Mouse (Mus musculus): Measurements from ENCODE around the gene Gm10295. TPM values are rescaled to one million over a fixed set of nuclear protein-coding genes. Genes with fewer than 3 reads are reported as not detected.

The Gm10295 gene
- total RNA-seq, 1 experiment = not detected

DNA sequence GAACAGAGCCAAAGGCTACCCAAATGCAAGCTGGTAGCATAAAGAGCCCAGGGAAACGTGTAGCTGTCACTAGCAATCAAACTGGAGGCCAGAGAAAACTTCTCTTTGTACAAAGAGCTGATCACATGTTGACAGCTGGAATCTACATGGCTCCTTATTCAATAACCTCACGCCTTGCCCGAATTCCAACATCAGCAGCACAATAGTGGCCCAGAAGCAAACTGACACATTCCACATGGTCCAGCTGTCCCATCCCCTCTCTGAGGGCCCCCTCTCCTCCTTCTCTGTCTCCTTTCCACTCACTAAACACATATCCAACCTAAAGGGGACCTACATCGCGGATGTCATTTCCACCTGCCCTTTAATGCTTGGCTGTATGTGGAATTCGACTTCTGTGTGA, 26.7 kb upstream of the Gm10295 start:
- TF ChIP-seq ZC3H11A (IDR thresholded peaks at IDR 0.05; ENCODE audit: borderline replicate concordance, low read depth, low read length) = no peak
- TF ChIP-seq CHD2 (IDR thresholded peaks at IDR 0.05; ENCODE audit: low read depth, low read length) = no peak
- no peak for TF ChIP-seq MAFK (IDR thresholded peaks at IDR 0.05; ENCODE audit: insufficient read depth, low read depth, low read length)
- TF ChIP-seq HCFC1 (IDR thresholded peaks at IDR 0.05; ENCODE audit: borderline replicate concordance, insufficient read depth, low read length) = no peak
- no peak for TF ChIP-seq ZNF384 (IDR thresholded peaks at IDR 0.05; ENCODE audit: low read depth, low read length)
- Histone ChIP-seq H3K36me3 (ENCODE audit: control insufficient read depth, insufficient read depth, low read length, poor library complexity, severe bottlenecking) (no peaks in the 10 kb centered on the region), H3K9ac (ENCODE audit: insufficient read depth, low read depth, low read length, poor library complexity, severe bottlenecking) (no peak overlapping the region), H3K9me3 (ENCODE audit: control insufficient read depth, insufficient read depth, low read depth, low read length) (no peaks in the 10 kb centered on the region), H3K27ac (ENCODE audit: insufficient read depth, low read depth, low read length, poor library complexity, severe bottlenecking) (no peak overlapping the region), H3K4me3 (ENCODE audit: insufficient read depth in 1 of 2, low read depth in 1 of 2, low read length in 2 of 2, poor library complexity in 1 of 2, severe bottlenecking in 1 of 2) (no peak overlapping the region), H3K4me1 (ENCODE audit: control insufficient read depth in 2 of 2, insufficient read depth in 2 of 2, low read length in 2 of 2, poor library complexity in 1 of 2) (no peaks in the 10 kb centered on the region)
- DNase-seq (ENCODE audit: low read depth, low spot score) = no peak
- in situ Hi-C loops (cut with MboI; ENCODE audit: low sequenced_read_pairs in 2 of 2, unreplicated experiment in 2 of 2) = no loop called here

DNA sequence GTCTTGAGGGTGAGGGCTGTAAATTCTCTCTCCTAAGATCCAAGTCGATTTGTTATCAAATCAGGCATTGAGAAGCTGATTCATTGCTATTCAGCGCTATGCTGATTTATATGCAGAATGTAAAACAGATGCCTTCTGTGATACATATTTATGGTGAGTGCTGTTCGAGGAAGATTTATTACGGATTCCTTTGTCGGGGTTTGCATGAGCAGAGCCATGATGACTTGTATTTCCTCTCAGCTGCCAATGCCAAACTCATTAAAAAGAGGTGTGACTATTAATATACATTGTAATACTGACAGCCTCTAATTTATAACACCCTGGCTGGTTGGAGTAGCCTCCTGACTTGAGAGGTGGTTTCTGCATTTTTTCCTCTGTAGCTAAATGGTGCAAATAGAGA, 22.8 kb upstream of the Gm10295 start:
- Histone ChIP-seq H3K36me3 (ENCODE audit: control insufficient read depth, insufficient read depth, low read length, poor library complexity, severe bottlenecking) (no peaks in the 10 kb centered on the region), H3K9me3 (ENCODE audit: control insufficient read depth, insufficient read depth, low read depth, low read length) (no peaks in the 10 kb centered on the region), H3K4me1 (ENCODE audit: control insufficient read depth in 2 of 2, insufficient read depth in 2 of 2, low read length in 2 of 2, poor library complexity in 1 of 2) (no peaks in the 10 kb centered on the region), H3K4me3 (ENCODE audit: insufficient read depth in 1 of 2, low read depth in 1 of 2, low read length in 2 of 2, poor library complexity in 1 of 2, severe bottlenecking in 1 of 2) (no peak overlapping the region), H3K27ac (ENCODE audit: insufficient read depth, low read depth, low read length, poor library complexity, severe bottlenecking) (no peak overlapping the region), H3K9ac (ENCODE audit: insufficient read depth, low read depth, low read length, poor library complexity, severe bottlenecking) (no peak overlapping the region)
- DNase-seq (ENCODE audit: low read depth, low spot score) = no peak
- in situ Hi-C loops (cut with MboI; ENCODE audit: low sequenced_read_pairs in 2 of 2, unreplicated experiment in 2 of 2) = no loop called here
- TF ChIP-seq HCFC1 (IDR thresholded peaks at IDR 0.05; ENCODE audit: borderline replicate concordance, insufficient read depth, low read length) (no peak), CHD2 (IDR thresholded peaks at IDR 0.05; ENCODE audit: low read depth, low read length) (no peak), ZC3H11A (IDR thresholded peaks at IDR 0.05; ENCODE audit: borderline replicate concordance, low read depth, low read length) (no peak), ZNF384 (IDR thresholded peaks at IDR 0.05; ENCODE audit: low read depth, low read length) (no peak), MAFK (IDR thresholded peaks at IDR 0.05; ENCODE audit: insufficient read depth, low read depth, low read length) (no peak)

DNA sequence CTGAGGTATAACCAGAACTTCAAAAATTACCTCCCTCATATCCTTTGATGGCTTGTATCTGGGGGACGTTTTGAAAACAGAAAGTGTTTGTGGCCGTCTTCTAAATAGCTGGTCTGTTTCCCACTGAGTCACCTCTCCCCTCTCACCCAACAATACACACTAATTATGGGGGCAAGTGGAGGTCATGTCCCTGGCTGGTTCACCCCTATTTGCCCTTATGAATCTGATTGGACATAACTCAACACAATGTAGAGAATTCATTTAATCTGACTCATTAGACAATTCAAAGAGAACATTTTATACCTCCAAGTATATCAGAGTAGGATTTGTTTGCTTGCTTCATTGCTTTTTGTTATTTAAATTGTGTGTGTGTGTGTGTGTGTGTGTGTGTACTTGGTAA, 20.6 kb upstream of the Gm10295 start:
- Histone ChIP-seq H3K9ac (ENCODE audit: insufficient read depth, low read depth, low read length, poor library complexity, severe bottlenecking) (no peak overlapping the region), H3K27ac (ENCODE audit: insufficient read depth, low read depth, low read length, poor library complexity, severe bottlenecking) (no peak overlapping the region), H3K36me3 (ENCODE audit: control insufficient read depth, insufficient read depth, low read length, poor library complexity, severe bottlenecking) (no peaks in the 10 kb centered on the region), H3K4me3 (ENCODE audit: insufficient read depth in 1 of 2, low read depth in 1 of 2, low read length in 2 of 2, poor library complexity in 1 of 2, severe bottlenecking in 1 of 2) (no peak overlapping the region), H3K4me1 (ENCODE audit: control insufficient read depth in 2 of 2, insufficient read depth in 2 of 2, low read length in 2 of 2, poor library complexity in 1 of 2) (no peaks in the 10 kb centered on the region), H3K9me3 (ENCODE audit: control insufficient read depth, insufficient read depth, low read depth, low read length) (no peaks in the 10 kb centered on the region)
- in situ Hi-C loops (cut with MboI; ENCODE audit: low sequenced_read_pairs in 2 of 2, unreplicated experiment in 2 of 2) = no loop called here
- DNase-seq (ENCODE audit: low read depth, low spot score) = no peak
- no peak for TF ChIP-seq HCFC1 (IDR thresholded peaks at IDR 0.05; ENCODE audit: borderline replicate concordance, insufficient read depth, low read length)
- TF ChIP-seq ZNF384 (IDR thresholded peaks at IDR 0.05; ENCODE audit: low read depth, low read length) = no peak
- no peak for TF ChIP-seq CHD2 (IDR thresholded peaks at IDR 0.05; ENCODE audit: low read depth, low read length)
- no peak for TF ChIP-seq ZC3H11A (IDR thresholded peaks at IDR 0.05; ENCODE audit: borderline replicate concordance, low read depth, low read length)
- no peak for TF ChIP-seq MAFK (IDR thresholded peaks at IDR 0.05; ENCODE audit: insufficient read depth, low read depth, low read length)

DNA sequence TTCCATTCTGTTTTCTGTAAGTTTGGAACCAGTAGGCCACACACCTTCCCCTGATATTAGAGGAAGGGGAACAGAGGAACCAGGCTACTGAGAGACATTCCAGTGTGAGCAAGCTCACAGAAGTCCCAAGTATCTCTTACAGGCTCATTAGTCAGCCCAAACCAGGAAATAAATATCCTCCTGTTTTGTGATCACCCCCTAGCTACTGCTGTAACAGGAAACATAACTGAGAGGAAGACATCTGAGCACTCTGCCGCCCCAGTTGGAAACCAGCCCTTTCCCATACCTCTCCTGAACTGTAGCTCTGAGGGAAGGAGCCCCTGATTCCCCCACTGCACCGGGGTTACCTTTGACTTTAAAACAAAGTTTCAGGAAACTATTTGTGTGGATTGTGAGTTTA, 19.5 kb upstream of the Gm10295 start:
- TF ChIP-seq HCFC1 (IDR thresholded peaks at IDR 0.05; ENCODE audit: borderline replicate concordance, insufficient read depth, low read length) (no peak), CHD2 (IDR thresholded peaks at IDR 0.05; ENCODE audit: low read depth, low read length) (no peak), ZC3H11A (IDR thresholded peaks at IDR 0.05; ENCODE audit: borderline replicate concordance, low read depth, low read length) (no peak), MAFK (IDR thresholded peaks at IDR 0.05; ENCODE audit: insufficient read depth, low read depth, low read length) (no peak), ZNF384 (IDR thresholded peaks at IDR 0.05; ENCODE audit: low read depth, low read length) (no peak)
- H3K9me3 ChIP-seq (ENCODE audit: control insufficient read depth, insufficient read depth, low read depth, low read length) = no peaks in the 10 kb centered on the region
- no peak overlapping the region for H3K27ac ChIP-seq (ENCODE audit: insufficient read depth, low read depth, low read length, poor library complexity, severe bottlenecking)
- DNase-seq (ENCODE audit: low read depth, low spot score) = no peak
- no peak overlapping the region for H3K9ac ChIP-seq (ENCODE audit: insufficient read depth, low read depth, low read length, poor library complexity, severe bottlenecking)
- no peak overlapping the region for H3K4me3 ChIP-seq (ENCODE audit: insufficient read depth in 1 of 2, low read depth in 1 of 2, low read length in 2 of 2, poor library complexity in 1 of 2, severe bottlenecking in 1 of 2)
- in situ Hi-C loops (cut with MboI; ENCODE audit: low sequenced_read_pairs in 2 of 2, unreplicated experiment in 2 of 2) = no loop called here
- no peaks in the 10 kb centered on the region for H3K36me3 ChIP-seq (ENCODE audit: control insufficient read depth, insufficient read depth, low read length, poor library complexity, severe bottlenecking)
- H3K4me1 ChIP-seq (ENCODE audit: control insufficient read depth in 2 of 2, insufficient read depth in 2 of 2, low read length in 2 of 2, poor library complexity in 1 of 2) = no peaks in the 10 kb centered on the region

DNA sequence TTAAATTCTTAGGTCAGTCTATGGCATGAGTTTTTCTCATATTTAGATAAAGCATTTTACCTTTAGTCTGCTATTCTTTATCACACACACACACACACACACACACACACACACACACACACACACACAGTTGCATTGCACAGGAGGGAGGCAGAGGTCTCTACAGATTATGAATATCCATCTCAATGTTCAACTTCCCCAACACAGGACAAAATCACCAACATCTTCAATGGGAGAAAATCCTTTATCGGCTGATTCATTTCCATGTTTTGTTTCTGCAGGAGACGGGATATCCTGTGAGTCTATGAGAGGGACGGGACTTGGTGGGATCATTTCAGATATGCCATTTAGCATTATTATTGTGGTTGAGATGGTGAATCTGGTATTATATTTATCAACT, 18.8 kb upstream of the Gm10295 start:
- Histone ChIP-seq H3K4me1 (ENCODE audit: control insufficient read depth in 2 of 2, insufficient read depth in 2 of 2, low read length in 2 of 2, poor library complexity in 1 of 2) (no peaks in the 10 kb centered on the region), H3K4me3 (ENCODE audit: insufficient read depth in 1 of 2, low read depth in 1 of 2, low read length in 2 of 2, poor library complexity in 1 of 2, severe bottlenecking in 1 of 2) (no peak overlapping the region), H3K9ac (ENCODE audit: insufficient read depth, low read depth, low read length, poor library complexity, severe bottlenecking) (no peak overlapping the region), H3K27ac (ENCODE audit: insufficient read depth, low read depth, low read length, poor library complexity, severe bottlenecking) (no peak overlapping the region), H3K36me3 (ENCODE audit: control insufficient read depth, insufficient read depth, low read length, poor library complexity, severe bottlenecking) (no peaks in the 10 kb centered on the region), H3K9me3 (ENCODE audit: control insufficient read depth, insufficient read depth, low read depth, low read length) (no peaks in the 10 kb centered on the region)
- no peak for DNase-seq (ENCODE audit: low read depth, low spot score)
- in situ Hi-C loops (cut with MboI; ENCODE audit: low sequenced_read_pairs in 2 of 2, unreplicated experiment in 2 of 2) = no loop called here
- TF ChIP-seq HCFC1 (IDR thresholded peaks at IDR 0.05; ENCODE audit: borderline replicate concordance, insufficient read depth, low read length) = no peak
- no peak for TF ChIP-seq ZNF384 (IDR thresholded peaks at IDR 0.05; ENCODE audit: low read depth, low read length)
- TF ChIP-seq ZC3H11A (IDR thresholded peaks at IDR 0.05; ENCODE audit: borderline replicate concordance, low read depth, low read length) = no peak
- TF ChIP-seq CHD2 (IDR thresholded peaks at IDR 0.05; ENCODE audit: low read depth, low read length) = no peak
- no peak for TF ChIP-seq MAFK (IDR thresholded peaks at IDR 0.05; ENCODE audit: insufficient read depth, low read depth, low read length)

All from ES-E14 (cell line).